8 mouse cellular contexts compared by ENCODE assay signal in the genomic region with DNA sequence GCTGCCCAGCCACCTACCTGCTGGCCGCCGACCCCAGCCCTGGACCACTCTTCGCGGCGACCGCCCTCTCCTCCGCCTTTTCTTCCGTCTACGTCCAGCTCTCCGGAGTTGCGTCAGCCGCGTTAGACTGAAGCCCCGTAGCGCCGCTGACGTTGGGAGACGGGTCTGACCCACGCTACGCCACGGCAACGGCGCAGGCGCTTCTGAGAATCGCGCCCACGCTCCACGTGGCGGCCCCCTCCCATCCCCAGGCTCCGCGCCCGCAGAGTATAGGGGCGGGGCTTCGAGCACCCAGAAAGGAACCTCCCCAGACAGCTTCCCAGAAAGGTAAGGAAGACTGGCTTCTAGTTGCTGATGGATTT. TPM values are rescaled to one million over a fixed set of nuclear protein-coding genes. Genes with fewer than 3 reads are reported as not detected.
DNase-seq lines count a peak whose midpoint lies in the region; ATAC-seq and TF ChIP-seq lines count a peak whose summit lies in the region.

TSS of gene Aldh18a1 (minus strand) at position 171 of the 362 bp plus-strand sequence.

- peaks cover 20% of the 10 kb centered on the region for H3K4me1 ChIP-seq in bone marrow macrophage, adult 2 months (ENCODE audit: control insufficient read depth, insufficient read depth, low read length)
- no peaks in the 10 kb centered on the region; the same call in 1 of the 2 replicates for H3K4me1 ChIP-seq in embryonic fibroblast, embryonic 13.5 days (ENCODE audit: control insufficient read depth, insufficient read depth, low read length)
- peaks cover 4% of the 10 kb centered on the region; the same call in 1 of the 2 replicates for H3K4me1 ChIP-seq in kidney, embryonic 14.5 days (ENCODE audit: control insufficient read depth, insufficient read depth, low read length)
- peaks cover 15% of the 10 kb centered on the region; the same call in 1 of the 2 replicates for H3K4me1 ChIP-seq in limb, embryonic 15.5 days

- H3K4me3 ChIP-seq in bone marrow macrophage, adult 2 months (ENCODE audit: insufficient read depth, low read length): peak within 1 kb of the TSS; percentile 92
- H3K4me3 ChIP-seq in embryonic fibroblast, embryonic 13.5 days (ENCODE audit: insufficient read depth, low read length): peak within 1 kb of the TSS; percentile 96
- H3K4me3 ChIP-seq in kidney, embryonic 14.5 days (ENCODE audit: low read length): peak within 1 kb of the TSS; percentile 83
- peak within 1 kb of the TSS; percentile 89 for H3K4me3 ChIP-seq in limb, embryonic 15.5 days

- peaks cover 7% of the 10 kb centered on the region for H3K36me3 ChIP-seq in kidney, embryonic 14.5 days (ENCODE audit: control insufficient read depth, insufficient read depth, low read length)
- peaks cover 16% of the 10 kb centered on the region for H3K36me3 ChIP-seq in limb, embryonic 15.5 days

- under 1% methylated on average over 33 of the region's 34 CpGs for WGBS in kidney, embryonic 14.5 days
- WGBS in limb, embryonic 15.5 days: under 1% methylated on average over 34 of the region's 34 CpGs

- DNase-seq in A20 (ENCODE audit: low read depth, low spot score): peak; percentile 95
- DNase-seq in heart, adult 9 months (ENCODE audit: low spot score in 2 of 2): peak; percentile 82 to 92
- peak; percentile 73 to 88 for DNase-seq in monocyte, adult 2 months (ENCODE audit: low read depth in 1 of 2, low spot score in 2 of 2)
- peak; percentile 91 for DNase-seq in spleen, postnatal 36 days (ENCODE audit: low spot score in 2 of 2)

- H3K9ac ChIP-seq in kidney, embryonic 14.5 days (ENCODE audit: low read depth, low read length): peak within 1 kb of the TSS; percentile 73
- H3K9ac ChIP-seq in limb, embryonic 15.5 days: peak within 1 kb of the TSS; percentile 68

- no peak for TF ChIP-seq POLR2A in bone marrow macrophage, adult 2 months (IDR thresholded peaks at IDR 0.05; ENCODE audit: borderline replicate concordance, low read depth, low read length)
- peak; percentile 64 for TF ChIP-seq POLR2A in embryonic fibroblast, embryonic 13.5 days (IDR thresholded peaks at IDR 0.05; ENCODE audit: low read depth, low read length)

- no peak for TF ChIP-seq CTCF in bone marrow macrophage, adult 2 months (IDR thresholded peaks at IDR 0.05; ENCODE audit: low read depth, low read length)
- TF ChIP-seq CTCF in embryonic fibroblast, embryonic 13.5 days (IDR thresholded peaks at IDR 0.05; ENCODE audit: borderline replicate concordance, insufficient read depth, low read length): no peak

- H3K27ac ChIP-seq in bone marrow macrophage, adult 2 months (ENCODE audit: insufficient read depth, low read depth, low read length): peak within 1 kb of the TSS; percentile 64
- peak within 1 kb of the TSS; percentile 83 for H3K27ac ChIP-seq in embryonic fibroblast, embryonic 13.5 days (ENCODE audit: insufficient read depth, low read length)
- peak within 1 kb of the TSS; percentile 37; the same call in 1 of the 2 replicates for H3K27ac ChIP-seq in kidney, embryonic 14.5 days (ENCODE audit: low read depth, low read length)
- H3K27ac ChIP-seq in limb, embryonic 15.5 days: peak within 1 kb of the TSS; percentile 80

- H3K9me3 ChIP-seq in kidney, embryonic 14.5 days (ENCODE audit: control insufficient read depth, low read length): no peaks in the 10 kb centered on the region
- H3K9me3 ChIP-seq in limb, embryonic 15.5 days: no peaks in the 10 kb centered on the region

- peak; percentile 94 for ATAC-seq in kidney, embryonic 14.5 days (ENCODE audit: low FRiP score, low TSS enrichment)
- peak; percentile 92 for ATAC-seq in limb, embryonic 15.5 days (ENCODE audit: insufficient number of reproducible peaks, low FRiP score, low TSS enrichment, low read depth)

- peak within 1 kb of the TSS; percentile 79 for H3K4me2 ChIP-seq in kidney, embryonic 14.5 days (replicated peaks; ENCODE audit: low read depth, low read length)
- peak within 1 kb of the TSS; percentile 73 for H3K4me2 ChIP-seq in limb, embryonic 15.5 days

- no peaks in the 10 kb centered on the region for H3K27me3 ChIP-seq in kidney, embryonic 14.5 days (ENCODE audit: control insufficient read depth, insufficient read depth, low read length)
- H3K27me3 ChIP-seq in limb, embryonic 15.5 days: no peaks in the 10 kb centered on the region

RNA-seq across cellular contexts. Expression of gene Aldh18a1, which starts in this region (rescaled TPM):
- polyA plus RNA-seq in bone marrow macrophage, adult 2 months (2012; ENCODE audit: insufficient read depth, insufficient read length, missing spikeins): 3.4 and 4.3 TPM in 2 replicates
- polyA plus RNA-seq in embryonic fibroblast, embryonic 13.5 days (2011; ENCODE audit: insufficient read length, low read depth, missing spikeins): 118 and 166 TPM in 2 replicates
- polyA plus RNA-seq in kidney, embryonic 14.5 days (2014; fragmentation: Nextera tagmentation; extraction: Ambion mirVana): 29.3 and 51.6 TPM in 2 replicates
- 78.0 and 79.7 TPM in 2 replicates for polyA plus RNA-seq in limb, embryonic 15.5 days (2015; fragmentation: Nextera tagmentation; extraction: Ambion mirVana)

Comparison
In these comparisons a context has a peak if more than half of its experiments do, and no peak if none do; other contexts are left out.
1. Peak in every context shown above with its lines: DNase-seq, ATAC-seq, H3K4me3 ChIP-seq and H3K27ac ChIP-seq.